Mouse (Mus musculus): ENCODE data around the gene Dna2.

- no peak for TF ChIP-seq CTCF (IDR thresholded peaks at IDR 0.05; ENCODE audit: low read depth)
- TF ChIP-seq EP300 (IDR thresholded peaks at IDR 0.05; ENCODE audit: low read depth) = no peak
Measured at GRCm38 (mm10) chr10:62897437-62897836, 49.4 kb upstream of the Dna2 start.

All from liver, embryonic 14.5 days (tissue).